Mouse (Mus musculus): Measurements from ENCODE around the gene Trpm4.

Gene Trpm4

DNA sequence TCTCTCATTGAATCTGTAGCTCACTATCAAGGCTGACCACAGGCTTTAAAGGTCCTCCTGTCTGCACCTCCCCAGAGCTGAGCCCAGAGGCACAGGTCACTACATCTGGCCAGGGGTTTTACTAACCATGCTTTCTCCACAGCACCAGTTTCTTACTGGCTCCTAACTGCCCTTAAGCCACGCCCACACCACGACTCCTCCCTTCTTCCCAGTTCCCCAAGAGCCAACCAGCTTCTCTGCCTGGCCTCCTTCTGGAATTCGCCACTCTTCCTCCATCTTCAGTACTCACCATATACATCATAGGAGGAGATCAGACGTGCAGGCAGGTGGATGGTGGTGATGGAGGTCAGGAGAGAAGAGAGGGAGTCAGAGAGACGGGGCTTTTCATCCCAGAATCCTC is 19.5 kb upstream of the Trpm4 start:
- DNase-seq (ENCODE audit: low spot score in 2 of 2) = no peak

DNA sequence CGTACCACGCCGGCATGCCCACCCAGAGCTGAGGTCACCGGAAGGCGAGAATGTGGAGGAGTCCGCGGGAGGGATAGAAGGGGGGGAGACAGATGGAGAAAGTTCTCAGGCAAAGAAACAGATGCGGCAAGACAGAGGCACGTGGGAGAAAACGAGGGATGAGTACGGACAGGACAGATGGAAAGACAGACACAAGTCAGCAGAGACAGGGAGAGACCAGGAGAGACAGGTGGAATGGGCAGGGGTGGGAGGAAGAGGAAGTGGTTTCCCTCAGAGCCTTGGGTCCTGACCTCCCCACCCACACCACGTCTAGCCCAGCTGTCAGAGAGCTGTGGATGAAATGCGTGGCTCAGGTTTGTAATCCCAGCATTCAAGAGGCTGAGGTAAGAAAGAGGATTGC is 13.3 kb upstream of the Trpm4 start:
- no peak for DNase-seq (ENCODE audit: low spot score in 2 of 2)

DNA sequence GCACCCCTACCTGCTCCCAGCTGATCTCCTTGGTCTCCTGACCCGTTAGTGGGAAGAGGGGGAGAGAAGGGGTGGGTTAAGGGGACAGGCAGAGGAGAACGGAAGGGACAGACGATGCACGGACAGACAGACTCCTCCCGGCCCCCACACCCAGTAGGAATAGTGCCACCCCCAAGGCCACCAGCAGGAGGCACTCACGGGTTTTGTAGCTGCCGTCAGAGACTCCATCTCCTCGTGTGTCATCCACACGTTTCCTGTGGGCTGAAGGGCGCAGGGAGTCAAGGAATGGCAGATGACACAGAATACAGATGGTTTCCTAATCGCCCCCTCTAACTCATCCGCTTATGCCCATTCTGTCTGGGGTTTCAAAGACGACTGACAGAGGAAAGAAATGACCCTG is 10.0 kb upstream of the Trpm4 start:
- no peak for DNase-seq (ENCODE audit: low spot score in 2 of 2)

GRCm38 (mm10) chr7:45342081-45342480 is 8.5 kb upstream of the Trpm4 start:
- no peak for DNase-seq (ENCODE audit: low spot score in 2 of 2)

DNA sequence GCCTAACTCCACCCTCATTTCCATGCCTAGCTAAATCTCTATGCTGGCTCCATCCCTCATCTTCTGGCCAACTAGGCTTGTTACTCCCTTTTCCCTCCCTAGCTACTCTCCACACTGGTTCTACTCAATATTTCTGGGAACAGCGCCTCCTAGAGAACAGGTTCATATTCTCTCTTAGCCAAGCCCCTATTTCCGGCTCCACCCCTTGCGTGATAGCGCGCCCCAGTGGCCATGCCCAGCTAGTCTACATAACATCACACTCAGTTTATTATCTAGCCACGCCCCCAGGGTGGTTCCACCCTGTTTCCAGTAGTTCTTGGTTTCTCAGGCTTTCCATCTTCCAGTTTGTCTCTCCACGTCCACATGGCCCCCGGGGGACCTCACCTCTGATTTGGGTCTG is 7.7 kb upstream of the Trpm4 start:
- DNase-seq (ENCODE audit: low spot score in 2 of 2) = peak; percentile 56 to 72

DNA sequence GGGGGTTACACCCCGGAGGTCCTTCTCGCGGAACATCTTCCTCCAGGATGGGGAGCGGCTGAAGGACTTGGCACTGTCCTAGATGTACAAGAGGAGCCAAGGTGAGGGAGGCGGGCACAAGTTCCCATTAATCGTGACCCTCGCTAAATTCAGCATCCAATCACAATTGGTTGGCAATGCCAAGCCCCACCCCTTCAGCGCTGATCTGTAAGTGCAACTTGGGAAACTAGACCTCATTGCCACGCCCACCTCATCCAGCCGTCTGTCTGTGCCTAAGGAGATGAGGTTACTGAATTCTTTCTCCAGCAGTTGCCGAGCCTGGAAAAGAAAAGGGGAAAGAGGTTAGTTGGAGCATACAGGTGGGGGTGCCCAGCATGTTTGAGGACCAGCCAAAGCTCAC is 7.1 kb upstream of the Trpm4 start:
- DNase-seq (ENCODE audit: low spot score in 2 of 2) = peak in 1 of 2 experiments; percentile 28

DNA sequence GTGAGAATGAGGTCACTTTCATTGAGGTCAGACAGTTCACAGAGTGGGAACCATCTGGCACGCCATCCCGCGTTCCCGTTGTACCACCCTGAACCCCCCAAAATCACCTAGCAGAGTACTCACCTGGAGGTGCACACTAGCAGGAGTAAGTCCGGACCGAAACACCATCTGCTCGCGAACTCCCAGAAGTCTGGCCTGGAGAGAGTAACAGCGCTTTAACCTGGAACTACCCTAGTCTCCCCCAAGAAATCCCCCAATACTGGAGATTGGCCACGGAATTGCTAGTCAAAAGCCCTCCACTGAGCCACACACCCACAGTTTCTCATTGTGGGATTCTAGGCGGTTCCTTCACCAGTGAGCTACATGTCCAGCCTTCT is 6.5 kb upstream of the Trpm4 start:
- DNase-seq (ENCODE audit: low spot score in 2 of 2) = no peak

DNA sequence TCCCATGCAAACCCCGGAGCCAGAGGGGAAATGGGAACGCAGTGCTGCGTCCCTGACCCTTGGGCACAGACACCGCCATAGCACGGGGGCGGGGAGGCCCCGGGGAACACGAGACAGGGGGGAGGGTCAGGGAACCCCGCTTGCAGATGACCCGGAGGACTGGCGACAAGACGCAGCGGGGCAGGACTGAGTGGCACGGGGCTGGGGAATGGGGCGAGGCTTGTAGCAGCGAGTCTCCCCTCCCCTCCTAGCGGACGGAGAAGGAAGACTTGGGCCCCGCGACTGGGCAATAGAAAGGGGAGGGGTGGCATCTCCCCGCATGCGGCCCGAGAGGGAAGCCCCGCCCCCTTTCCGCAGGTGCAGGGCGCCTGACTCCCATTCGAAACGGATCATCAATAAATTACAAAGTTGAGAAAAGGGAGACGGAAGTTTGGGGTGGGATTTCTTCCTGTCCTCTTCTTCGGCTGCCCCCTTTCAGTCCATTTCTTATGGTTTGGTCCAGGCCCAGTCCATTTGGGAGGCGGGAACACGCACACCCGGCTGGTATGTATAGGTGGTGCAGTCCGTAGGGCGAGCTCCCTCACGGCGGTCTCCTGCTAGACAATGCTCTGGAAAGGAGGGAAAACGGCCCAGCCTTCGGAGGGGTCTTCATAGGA is 6.0 kb upstream of the Trpm4 start:
- DNase-seq (ENCODE audit: low spot score in 2 of 2) = peak; percentile 39 to 41

GRCm38 (mm10) chr7:45338161-45338911 is 4.8 kb upstream of the Trpm4 start:
- DNase-seq (ENCODE audit: low spot score in 2 of 2) = peak in 1 of 2 experiments; percentile 18

- no peak for DNase-seq (ENCODE audit: low spot score in 2 of 2)
Observed at GRCm38 (mm10) chr7:45337469-45337868, 3.9 kb upstream of the Trpm4 start.

GRCm38 (mm10) chr7:45336319-45336718 is 2.7 kb upstream of the Trpm4 start:
- DNase-seq (ENCODE audit: low spot score in 2 of 2) = no peak

GRCm38 (mm10) chr7:45335056-45335455 is 1.5 kb upstream of the Trpm4 start, which contains the start of gene Hrc:
Gene Hrc, plus strand, starts transcription at chr7:45335290.
- DNase-seq (ENCODE audit: low spot score in 2 of 2) = no peak

GRCm38 (mm10) chr7:45334605-45335004 is 1.0 kb upstream of the Trpm4 start:
- no peak for DNase-seq (ENCODE audit: low spot score in 2 of 2)

GRCm38 (mm10) chr7:45332685-45333425 is 725 bp downstream of the Trpm4 start:
- DNase-seq (ENCODE audit: low spot score in 2 of 2) = peak in 1 of 2 experiments; percentile 48

DNA sequence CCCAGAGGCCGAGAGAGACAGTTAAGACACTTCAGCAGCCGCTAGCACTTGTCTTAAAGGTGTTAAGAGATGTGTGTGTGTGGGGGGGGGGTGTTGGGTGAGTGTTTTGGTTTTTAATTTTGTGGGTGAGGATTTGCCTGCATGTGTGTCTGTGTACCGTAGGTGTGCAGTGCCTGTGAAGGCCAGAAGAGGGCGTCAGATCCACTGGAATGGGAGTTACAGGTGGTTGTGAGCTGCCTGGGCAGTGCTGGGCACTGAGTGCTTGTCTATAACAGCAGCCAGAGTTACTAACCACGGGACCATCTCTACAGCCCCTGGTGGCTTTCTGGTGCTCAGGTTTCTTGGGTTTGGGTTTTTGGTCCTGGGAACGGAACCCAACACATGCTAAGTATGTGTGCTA is 2.1 kb downstream of the Trpm4 start:
- DNase-seq (ENCODE audit: low spot score in 2 of 2) = no peak

DNA sequence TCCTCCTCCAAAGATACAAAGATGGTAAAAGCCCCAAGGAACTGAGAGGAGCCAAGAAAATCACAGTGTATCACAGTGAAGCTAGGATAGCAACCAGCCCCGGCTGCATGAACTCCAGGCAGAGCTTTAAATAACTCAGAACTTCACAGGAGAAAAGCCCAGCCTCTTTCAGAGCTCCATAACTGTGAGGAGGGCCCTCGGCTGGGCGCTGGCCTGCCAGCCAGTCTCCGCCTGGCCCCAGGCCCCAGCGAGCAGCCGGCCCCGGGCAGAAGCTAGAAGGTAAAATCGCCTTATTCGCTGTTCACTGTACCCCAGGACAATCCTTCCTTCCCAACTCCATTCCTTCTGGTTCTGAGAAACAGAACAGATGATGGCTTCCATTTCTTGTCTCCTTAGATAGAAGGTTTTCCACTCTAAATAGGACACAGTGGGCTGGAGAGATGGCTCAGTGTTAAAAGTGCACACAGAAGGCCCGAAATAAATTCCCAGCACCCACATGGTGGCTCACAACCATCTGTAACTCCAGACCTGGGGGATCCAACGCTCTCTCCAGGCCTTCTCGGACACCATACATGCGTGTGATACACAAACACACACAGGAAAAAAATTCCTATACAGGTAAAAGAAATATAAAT is 4.6 kb downstream of the Trpm4 start:
- no peak for DNase-seq (ENCODE audit: low spot score in 2 of 2)

DNA sequence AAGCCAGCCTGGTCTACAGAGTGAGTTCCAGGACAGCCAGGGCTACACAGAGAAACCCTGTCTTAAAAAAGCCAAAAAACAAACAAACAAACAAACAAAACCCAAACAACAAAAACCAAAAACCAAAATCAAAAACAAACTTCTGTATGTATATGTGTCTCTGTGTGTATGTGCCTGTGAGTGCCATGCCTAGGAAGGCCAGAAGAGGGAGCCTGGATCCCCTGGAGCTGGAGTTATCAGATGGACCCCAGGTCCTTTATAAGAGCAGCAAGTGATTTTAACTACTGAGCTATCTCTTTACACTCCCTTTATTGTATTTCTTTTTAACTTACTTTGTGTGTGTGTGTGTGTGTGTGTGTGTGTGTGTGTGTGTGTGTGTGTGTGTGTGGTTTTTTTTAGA is 7.8 kb downstream of the Trpm4 start:
- no peak for DNase-seq (ENCODE audit: low spot score in 2 of 2)

DNA sequence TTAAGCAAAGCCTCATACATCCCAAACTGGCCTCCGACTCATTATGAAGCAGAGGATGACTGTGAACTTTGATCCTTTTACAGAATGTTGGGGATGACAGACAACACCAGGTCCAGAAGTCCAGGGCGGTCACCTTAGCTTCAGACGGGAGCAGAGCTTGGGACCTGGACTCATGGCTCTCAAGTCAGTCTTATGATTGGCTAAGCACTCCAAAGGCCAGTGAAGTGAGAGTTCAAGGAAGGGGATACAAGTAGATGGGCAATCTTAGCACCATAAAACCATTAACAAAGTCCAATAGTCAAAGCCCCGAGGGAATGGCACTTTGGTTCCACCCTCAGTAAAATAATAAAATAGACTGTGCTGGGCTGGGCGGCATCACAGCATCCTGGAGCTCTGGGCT is 10.5 kb downstream of the Trpm4 start:
- DNase-seq (ENCODE audit: low spot score in 2 of 2) = no peak

GRCm38 (mm10) chr7:45322245-45322644 is 11.3 kb downstream of the Trpm4 start:
- no peak for DNase-seq (ENCODE audit: low spot score in 2 of 2)

- no peak for DNase-seq (ENCODE audit: low spot score in 2 of 2)
Observed at GRCm38 (mm10) chr7:45316536-45316935, 17.0 kb downstream of the Trpm4 start.

- no peak for DNase-seq (ENCODE audit: low spot score in 2 of 2)
Observed at GRCm38 (mm10) chr7:45315182-45315701, 18.3 kb downstream of the Trpm4 start.

DNA sequence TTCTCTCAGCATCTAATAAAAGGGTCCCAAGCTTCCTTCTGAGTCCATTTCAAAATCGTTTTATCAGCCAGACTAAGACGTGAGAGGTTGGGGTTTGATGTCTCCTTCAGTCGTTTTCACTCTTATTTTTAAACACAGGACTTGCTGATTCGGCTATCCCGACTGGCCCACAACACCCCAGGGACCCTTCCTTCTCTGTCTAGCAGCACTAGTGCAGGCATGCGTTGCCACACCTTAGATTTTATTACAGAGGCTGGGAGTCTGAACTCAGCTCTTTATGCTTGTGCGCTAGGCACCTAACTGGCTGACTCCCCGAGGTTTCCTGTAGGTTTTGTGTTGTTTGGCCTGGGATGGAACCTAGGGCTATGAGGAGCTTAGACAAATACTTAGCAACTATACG is 20.1 kb downstream of the Trpm4 start:
- DNase-seq (ENCODE audit: low spot score in 2 of 2) = no peak

Measured in spleen, postnatal 36 days (tissue).